Mouse (Mus musculus) forebrain, embryonic 12.5 days (tissue): ENCODE measurements at regions not wholly inside any gene's neighbourhood (a gene's known extent, or its start where the extent isn't known, plus 50 kb on each side); places are given as distances from the start of the nearest gene placed in this dataset.
A peak's percentile ranks its signal among the peaks of the same experiment; 100 is the strongest.

Experiments
- ATAC-seq: fragments of 200-750 bp; cut with Nextera tagmentation; 2 replicates; pipeline ENCODE4 v1.8.0; 2017; ENCODE audit warnings: moderate TSS enrichment; ENCODE audit not compliant: low FRiP score
- H3K27ac ChIP-seq: fragments of 300-500 bp; sonication (generic); 2 replicates; pipeline ENCODE4 v1.5.1; 2016; ENCODE audit warnings: mild to moderate bottlenecking
- H3K27me3 ChIP-seq: fragments of 300-500 bp; sonication (generic); 2 replicates; pipeline ENCODE4 v1.6.1; 2016; ENCODE audit warnings: mild to moderate bottlenecking
- H3K36me3 ChIP-seq: fragments of 300-500 bp; sonication (generic); replicated peaks from 2 replicates; pipeline ENCODE4 v1.6.1; 2016; ENCODE audit warnings: mild to moderate bottlenecking
- H3K4me1 ChIP-seq: fragments of 300-500 bp; sonication (generic); 2 replicates; pipeline ENCODE4 v1.6.1; 2016
- H3K4me2 ChIP-seq: fragments of 300-500 bp; sonication (generic); 2 replicates; pipeline ENCODE4 v1.6.1; 2016; ENCODE audit warnings: mild to moderate bottlenecking, moderate library complexity
- H3K4me3 ChIP-seq: fragments of 300-500 bp; sonication (generic); replicated peaks from 2 replicates; pipeline ENCODE4 v1.5.1; 2016; ENCODE audit warnings: mild to moderate bottlenecking
- H3K9ac ChIP-seq: fragments of 300-500 bp; sonication (generic); 2 replicates; pipeline ENCODE4 v1.6.1; 2016; ENCODE audit warnings: mild to moderate bottlenecking
- H3K9me3 ChIP-seq: fragments of 300-500 bp; sonication (generic); 2 replicates; pipeline ENCODE4 v1.6.1; 2016
- WGBS: fragments of 180-500 bp; shearing (Covaris S2); methylation state at CpG from one replicate; pipeline ENCODE4 v1.1.7; 2016; 5-methylcytosine and 5-hydroxymethylcytosine counted together

GRCm38 (mm10) chr11:45679293-45679673 lies 172.6 kb upstream of the Clint1 start:
- Histone ChIP-seq H3K4me3 (no peak overlapping the region), H3K4me1 (no peaks in the 10 kb centered on the region), H3K9ac (no peak overlapping the region), H3K4me2 (no peak overlapping the region), H3K9me3 (no peaks in the 10 kb centered on the region), H3K27me3 (no peaks in the 10 kb centered on the region), H3K27ac (no peak overlapping the region), H3K36me3 (no peaks in the 10 kb centered on the region)
- ATAC-seq: 0 out of 2 replicates have a peak, but pooled peaks have one; percentile 9
- WGBS: 84% methylated on average over 9 of the region's 9 CpGs

GRCm38 (mm10) chr11:45685571-45685970 lies 166.3 kb upstream of the Clint1 start:
- H3K4me2 ChIP-seq: no peak overlapping the region
- H3K9ac ChIP-seq: no peak overlapping the region
- ATAC-seq: no peak
- no peaks in the 10 kb centered on the region for H3K9me3 ChIP-seq
- no peaks in the 10 kb centered on the region for H3K27me3 ChIP-seq
- H3K4me3 ChIP-seq: no peak overlapping the region
- no peaks in the 10 kb centered on the region for H3K4me1 ChIP-seq
- WGBS: 94% methylated on average over 5 of the region's 5 CpGs
- H3K36me3 ChIP-seq: no peaks in the 10 kb centered on the region
- H3K27ac ChIP-seq: no peak overlapping the region

DNA sequence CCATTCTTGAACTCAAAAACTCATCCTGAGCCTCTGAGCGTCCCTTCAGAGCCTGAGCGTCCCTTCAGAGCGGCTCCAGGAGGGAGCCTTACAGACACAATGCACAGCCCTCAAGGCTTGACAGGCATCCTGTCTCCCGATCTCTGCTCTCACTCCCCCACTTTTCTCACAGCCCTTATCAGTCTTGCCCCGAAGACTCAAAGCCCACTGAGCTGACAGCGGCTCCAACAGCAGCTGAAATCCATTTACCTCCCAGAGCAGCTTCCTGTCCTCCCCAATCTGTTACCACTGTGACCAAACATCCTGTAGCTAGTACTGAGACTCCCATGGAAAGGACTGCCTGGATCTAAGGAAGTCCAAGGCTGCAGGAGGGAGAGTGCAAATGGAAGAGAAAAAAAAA lies 158.6 kb upstream of the Clint1 start:
- ATAC-seq: no peak
- no peaks in the 10 kb centered on the region for H3K4me1 ChIP-seq
- H3K4me2 ChIP-seq: no peak overlapping the region
- H3K4me3 ChIP-seq: no peak overlapping the region
- no peaks in the 10 kb centered on the region for H3K9me3 ChIP-seq
- WGBS: 63% methylated on average over 6 of the region's 6 CpGs
- no peaks in the 10 kb centered on the region for H3K27me3 ChIP-seq
- no peaks in the 10 kb centered on the region for H3K36me3 ChIP-seq
- no peak overlapping the region for H3K27ac ChIP-seq
- H3K9ac ChIP-seq: no peak overlapping the region

DNA sequence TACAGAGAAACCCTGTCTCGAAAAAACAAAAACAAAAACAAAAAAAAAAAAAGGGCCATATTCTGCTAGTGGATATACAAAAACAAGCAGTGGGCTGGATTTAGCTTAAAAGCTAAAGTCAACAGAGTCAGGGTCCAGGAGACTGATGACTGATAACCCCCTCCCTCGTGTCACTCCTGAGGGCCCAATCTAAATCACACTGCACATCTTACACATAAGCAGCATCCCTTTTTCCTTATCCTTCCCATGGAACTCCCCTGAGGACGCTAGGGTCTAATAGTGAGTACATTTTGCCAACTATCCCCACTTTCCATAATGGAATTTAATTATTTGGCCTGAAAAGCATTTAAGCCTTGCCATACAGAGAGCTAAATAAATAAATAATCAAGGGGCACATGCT lies 150.3 kb upstream of the Clint1 start:
- WGBS: 78% methylated on average over 3 of the region's 3 CpGs
- H3K4me2 ChIP-seq: no peak overlapping the region
- peaks cover 3% of the 10 kb centered on the region; the same call in 1 of the 2 replicates for H3K9me3 ChIP-seq
- ATAC-seq: no peak
- no peaks in the 10 kb centered on the region for H3K36me3 ChIP-seq
- no peaks in the 10 kb centered on the region for H3K27me3 ChIP-seq
- no peak overlapping the region for H3K9ac ChIP-seq
- no peak overlapping the region for H3K4me3 ChIP-seq
- H3K4me1 ChIP-seq: no peaks in the 10 kb centered on the region
- H3K27ac ChIP-seq: no peak overlapping the region

- Histone ChIP-seq H3K27ac (no peak overlapping the region), H3K36me3 (no peaks in the 10 kb centered on the region), H3K9ac (no peak overlapping the region), H3K9me3 (peaks cover 3% of the 10 kb centered on the region; the same call in 1 of the 2 replicates), H3K4me1 (no peaks in the 10 kb centered on the region), H3K27me3 (no peaks in the 10 kb centered on the region), H3K4me2 (no peak overlapping the region), H3K4me3 (no peak overlapping the region)
- WGBS: 67% methylated on average over 3 of the region's 3 CpGs
- ATAC-seq: no peak
Observed at GRCm38 (mm10) chr11:45702916-45703315, 148.9 kb upstream of the Clint1 start.

DNA sequence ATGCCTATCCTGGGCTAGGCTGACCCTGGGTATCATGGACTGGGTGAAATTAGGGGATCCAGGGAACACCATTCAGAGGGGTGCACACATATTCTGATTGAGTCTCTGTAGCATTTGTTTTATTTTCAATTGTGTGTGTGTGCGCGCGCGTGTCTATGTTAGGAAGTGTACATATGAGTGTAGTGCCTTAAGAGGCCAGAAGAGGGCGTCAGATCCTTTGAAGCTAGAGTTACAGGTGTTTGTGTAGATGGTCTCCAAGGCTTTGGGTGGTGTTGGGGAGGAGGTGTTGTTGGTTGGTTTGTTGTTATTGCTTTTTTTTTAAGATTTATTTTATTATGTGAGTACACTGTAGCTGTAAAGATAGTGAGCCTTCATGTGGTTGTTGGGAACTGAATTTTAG lies 147.4 kb upstream of the Clint1 start:
- ATAC-seq: no peak
- no peaks in the 10 kb centered on the region for H3K4me1 ChIP-seq
- H3K4me2 ChIP-seq: no peak overlapping the region
- H3K27ac ChIP-seq: no peak overlapping the region
- H3K9me3 ChIP-seq: peaks cover 1% of the 10 kb centered on the region; the same call in 1 of the 2 replicates
- no peaks in the 10 kb centered on the region for H3K36me3 ChIP-seq
- H3K9ac ChIP-seq: no peak overlapping the region
- no peak overlapping the region for H3K4me3 ChIP-seq
- no peaks in the 10 kb centered on the region for H3K27me3 ChIP-seq
- WGBS: 69% methylated on average over 5 of the region's 5 CpGs

DNA sequence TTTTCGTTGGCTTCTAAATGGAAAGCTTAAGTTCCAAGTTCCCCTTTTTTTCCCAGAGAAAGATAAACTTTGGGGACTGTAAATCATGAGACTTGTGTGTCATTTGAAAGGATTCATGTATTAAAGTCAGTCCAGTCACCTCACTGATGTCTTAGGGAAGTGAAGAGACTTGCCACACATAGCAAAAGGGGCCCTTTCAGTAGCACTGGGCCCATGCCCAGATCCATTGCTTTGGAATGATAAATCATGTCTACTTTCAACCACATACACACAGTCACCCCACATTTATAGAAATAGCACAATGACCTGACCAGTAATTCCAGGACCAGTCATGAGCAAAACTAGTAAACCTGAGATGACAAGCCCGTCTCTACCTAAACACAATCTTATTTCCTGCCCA lies 133.2 kb upstream of the Clint1 start:
- Histone ChIP-seq H3K4me2 (no peak overlapping the region), H3K4me1 (no peaks in the 10 kb centered on the region), H3K36me3 (no peaks in the 10 kb centered on the region), H3K9ac (no peak overlapping the region), H3K9me3 (no peaks in the 10 kb centered on the region), H3K4me3 (no peak overlapping the region), H3K27me3 (no peaks in the 10 kb centered on the region), H3K27ac (no peak overlapping the region)
- 81% methylated on average over 2 of the region's 2 CpGs for WGBS
- ATAC-seq: no peak

DNA sequence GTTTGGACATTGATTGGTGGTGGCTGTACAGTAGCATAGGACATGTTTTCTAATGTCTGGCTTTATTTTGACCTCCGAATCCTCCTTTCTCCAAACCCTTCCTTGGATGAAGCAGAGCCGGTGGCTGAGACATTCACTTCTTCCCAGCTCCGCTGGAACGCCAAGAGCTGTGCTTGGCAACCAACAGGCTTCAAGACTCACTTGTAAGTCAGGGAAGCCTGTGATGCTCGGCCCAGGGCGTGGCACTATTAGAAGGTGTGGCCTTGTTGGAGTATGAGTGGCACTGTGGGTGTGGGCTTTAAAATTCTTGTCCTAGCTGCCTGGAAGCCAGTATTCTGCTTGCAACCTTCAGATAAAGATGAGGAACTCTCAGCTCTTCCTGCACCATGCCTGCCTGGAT lies 132.0 kb upstream of the Clint1 start:
- Histone ChIP-seq H3K36me3 (no peaks in the 10 kb centered on the region), H3K9me3 (no peaks in the 10 kb centered on the region), H3K4me2 (no peak overlapping the region), H3K27ac (no peak overlapping the region), H3K27me3 (no peaks in the 10 kb centered on the region), H3K9ac (no peak overlapping the region), H3K4me3 (no peak overlapping the region), H3K4me1 (no peaks in the 10 kb centered on the region)
- WGBS: 89% methylated on average over 6 of the region's 6 CpGs
- no peak for ATAC-seq

DNA sequence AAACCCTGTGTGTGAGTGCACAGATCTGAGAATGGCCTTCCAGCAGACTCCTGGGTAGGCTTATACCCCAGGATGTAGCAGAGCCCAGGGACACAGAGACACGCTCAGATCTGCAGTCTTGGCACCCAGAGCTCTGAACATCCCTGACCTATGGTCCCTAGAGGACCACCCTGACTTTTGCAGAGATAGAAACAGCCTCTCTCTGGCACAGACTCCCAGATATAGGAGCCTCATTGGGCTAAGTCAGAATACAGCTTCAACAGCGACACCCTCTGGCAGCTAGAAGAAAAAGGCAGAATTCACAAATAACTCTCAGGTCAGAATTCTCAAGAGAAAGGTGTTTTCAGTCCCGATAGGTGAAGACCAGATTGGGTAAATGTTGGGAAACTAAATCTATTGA lies 115.3 kb upstream of the Clint1 start:
- 51% methylated on average over 3 of the region's 3 CpGs for WGBS

GRCm38 (mm10) chr11:45738331-45738730 lies 113.5 kb upstream of the Clint1 start:
- no peaks in the 10 kb centered on the region for H3K4me1 ChIP-seq
- H3K27ac ChIP-seq: no peak overlapping the region
- no peak for ATAC-seq
- H3K9ac ChIP-seq: no peak overlapping the region
- 90% methylated on average over 6 of the region's 6 CpGs for WGBS
- H3K4me3 ChIP-seq: no peak overlapping the region
- H3K9me3 ChIP-seq: no peaks in the 10 kb centered on the region
- H3K36me3 ChIP-seq: no peaks in the 10 kb centered on the region
- H3K4me2 ChIP-seq: no peak overlapping the region
- H3K27me3 ChIP-seq: no peaks in the 10 kb centered on the region

More for the DNA sequence above, 115.3 kb upstream of the Clint1 start:
- Histone ChIP-seq H3K4me2 (no peak overlapping the region), H3K36me3 (no peaks in the 10 kb centered on the region), H3K9ac (no peak overlapping the region), H3K9me3 (no peaks in the 10 kb centered on the region), H3K4me3 (no peak overlapping the region), H3K27me3 (no peaks in the 10 kb centered on the region), H3K27ac (no peak overlapping the region), H3K4me1 (no peaks in the 10 kb centered on the region)
- ATAC-seq: no peak

GRCm38 (mm10) chr11:45745941-45746340 lies 105.9 kb upstream of the Clint1 start:
- no peaks in the 10 kb centered on the region for H3K36me3 ChIP-seq
- no peaks in the 10 kb centered on the region for H3K27me3 ChIP-seq
- no peak overlapping the region for H3K4me2 ChIP-seq
- no peaks in the 10 kb centered on the region for H3K4me1 ChIP-seq
- no peak overlapping the region for H3K27ac ChIP-seq
- ATAC-seq: no peak
- no peak overlapping the region for H3K9ac ChIP-seq
- H3K9me3 ChIP-seq: no peaks in the 10 kb centered on the region
- H3K4me3 ChIP-seq: no peak overlapping the region
- 80% methylated on average over 2 of the region's 2 CpGs for WGBS

DNA sequence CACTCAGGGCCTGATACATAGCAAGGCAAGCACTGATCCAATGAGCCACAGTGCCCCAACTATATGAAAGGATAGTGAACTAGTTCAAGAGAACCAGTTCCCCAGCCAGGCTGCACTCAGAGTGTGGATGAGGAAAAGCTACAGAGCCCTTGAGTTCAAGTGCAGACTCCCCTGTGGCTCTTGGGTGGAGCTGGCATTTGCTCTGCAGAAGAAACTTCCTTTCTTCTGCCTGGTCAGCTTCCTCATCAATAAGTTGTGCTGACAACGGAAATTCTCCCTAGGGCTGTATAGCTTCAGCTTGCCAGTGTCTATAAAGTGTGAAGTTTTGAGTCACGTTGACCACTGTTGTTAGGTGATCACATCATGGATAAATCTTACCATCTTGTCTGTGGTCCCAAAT lies 101.6 kb upstream of the Clint1 start:
- no peak overlapping the region for H3K4me2 ChIP-seq
- WGBS: 90% methylated on average over 2 of the region's 2 CpGs
- no peak overlapping the region for H3K27ac ChIP-seq
- no peaks in the 10 kb centered on the region for H3K9me3 ChIP-seq
- ATAC-seq: no peak
- H3K9ac ChIP-seq: no peak overlapping the region
- H3K4me1 ChIP-seq: no peaks in the 10 kb centered on the region
- no peaks in the 10 kb centered on the region for H3K36me3 ChIP-seq
- no peaks in the 10 kb centered on the region for H3K27me3 ChIP-seq
- H3K4me3 ChIP-seq: no peak overlapping the region

DNA sequence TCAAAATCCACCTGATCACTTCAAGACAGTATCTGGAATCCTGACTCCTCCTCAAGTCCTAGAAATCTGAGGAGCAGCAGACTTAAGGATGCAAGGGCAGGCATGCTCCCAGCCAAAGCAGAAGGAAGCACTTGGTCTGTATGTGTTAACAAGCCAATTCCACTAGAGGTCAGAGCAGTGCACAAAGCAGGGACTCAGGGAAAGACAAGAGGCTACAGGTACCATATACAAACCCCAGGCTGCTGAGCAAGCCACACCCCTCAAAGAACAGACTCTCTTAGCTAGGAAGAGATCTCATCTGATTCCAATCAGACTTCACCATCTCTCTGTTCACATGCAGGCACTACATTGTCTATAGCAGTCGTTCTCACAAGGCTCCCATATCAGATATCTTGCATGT lies 99.6 kb upstream of the Clint1 start:
- ATAC-seq: peak; percentile 74; the same call in 1 of the 2 replicates
- WGBS: 45% methylated on average over 1 of the region's 1 CpGs

DNA sequence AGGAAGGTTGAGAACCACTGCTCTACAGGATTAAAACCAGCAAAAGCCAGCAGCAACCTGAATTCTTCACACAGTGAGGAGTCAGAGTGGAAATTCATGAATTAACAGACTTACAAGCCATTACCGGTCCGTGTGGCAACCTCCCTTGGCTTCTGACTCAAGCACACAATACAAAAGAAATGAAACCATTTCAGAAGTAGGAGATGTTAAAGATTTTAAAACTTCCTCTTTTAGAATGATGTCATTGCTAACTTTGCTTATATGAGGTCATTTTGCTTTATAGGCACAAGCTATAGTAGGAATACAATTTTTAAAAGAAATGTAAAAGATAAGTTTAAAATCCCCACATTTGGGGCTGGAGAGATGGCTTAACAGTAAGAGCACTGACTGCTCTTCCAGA lies 99.1 kb upstream of the Clint1 start:
- no peak for ATAC-seq
- Histone ChIP-seq H3K36me3 (no peaks in the 10 kb centered on the region), H3K9me3 (no peaks in the 10 kb centered on the region), H3K27ac (no peak overlapping the region), H3K27me3 (no peaks in the 10 kb centered on the region), H3K4me1 (no peaks in the 10 kb centered on the region), H3K9ac (no peak overlapping the region), H3K4me2 (no peak overlapping the region), H3K4me3 (no peak overlapping the region)
- WGBS: 67% methylated on average over 2 of the region's 2 CpGs

More for the DNA sequence above, 99.6 kb upstream of the Clint1 start:
- no peak overlapping the region for H3K4me3 ChIP-seq
- H3K4me1 ChIP-seq: no peaks in the 10 kb centered on the region
- H3K27me3 ChIP-seq: no peaks in the 10 kb centered on the region
- H3K27ac ChIP-seq: no peak overlapping the region
- H3K36me3 ChIP-seq: no peaks in the 10 kb centered on the region
- H3K9ac ChIP-seq: no peak overlapping the region
- H3K9me3 ChIP-seq: no peaks in the 10 kb centered on the region
- no peak overlapping the region for H3K4me2 ChIP-seq
